Mouse (Mus musculus) midbrain, postnatal 0 days (tissue): ENCODE measurements around the gene BC025920. TPM values are rescaled to one million over a fixed set of nuclear protein-coding genes. Genes with fewer than 3 reads are reported as not detected.

Source experiments
- ATAC-seq: fragments of 200-750 bp; cut with Nextera tagmentation; 2 replicates; pipeline ENCODE4 v1.8.0; 2017; ENCODE audit warnings: moderate number of reproducible peaks, mild to moderate bottlenecking, moderate TSS enrichment, moderate library complexity; ENCODE audit not compliant: low FRiP score
- DNase-seq: peaks from one replicate; pipeline ENCODE4 v3.0.0-alpha.2; 2015; ENCODE audit warnings: low spot score
- H3K27ac ChIP-seq: fragments of 300-500 bp; sonication (generic); 2 replicates; pipeline ENCODE4 v1.5.1; 2014; ENCODE audit warnings: low read depth, mild to moderate bottlenecking, low read length, mixed read lengths
- H3K27me3 ChIP-seq: fragments of 300-500 bp; sonication (generic); 2 replicates; pipeline ENCODE4 v1.6.1; 2014; ENCODE audit warnings: low read length, control low read depth, mixed read lengths; ENCODE audit not compliant: insufficient read depth
- H3K36me3 ChIP-seq: fragments of 300-500 bp; sonication (generic); 2 replicates; pipeline ENCODE4 v1.6.1; 2014; ENCODE audit warnings: low read length, control low read depth, mixed read lengths; ENCODE audit not compliant: insufficient read depth
- H3K4me1 ChIP-seq: fragments of 300-500 bp; sonication (generic); 2 replicates; pipeline ENCODE4 v1.6.1; 2014; ENCODE audit warnings: mild to moderate bottlenecking, control low read depth, antibody characterized with exemption, low read length, mixed read lengths; ENCODE audit not compliant: insufficient read depth
- H3K4me2 ChIP-seq: fragments of 300-500 bp; sonication (generic); 2 replicates; pipeline ENCODE4 v1.6.1; 2014; ENCODE audit warnings: low read depth, mild to moderate bottlenecking, low read length, mixed read lengths; ENCODE audit not compliant: poor library complexity, severe bottlenecking
- H3K4me3 ChIP-seq: fragments of 300-500 bp; sonication (generic); 2 replicates; pipeline ENCODE4 v1.5.1; 2014; ENCODE audit warnings: low read depth, mild to moderate bottlenecking, low read length, moderate library complexity
- H3K9ac ChIP-seq: fragments of 300-500 bp; sonication (generic); replicated peaks from 2 replicates; pipeline ENCODE4 v1.6.1; 2014; ENCODE audit warnings: mild to moderate bottlenecking, low read length, moderate library complexity, mixed read lengths; ENCODE audit not compliant: poor library complexity, severe bottlenecking
- H3K9me3 ChIP-seq: fragments of 300-500 bp; sonication (generic); 2 replicates; pipeline ENCODE4 v1.6.1; 2016; ENCODE audit warnings: low read length, control low read depth
- CTCF ChIP-seq: IDR thresholded peaks from 2 replicates; pipeline ENCODE4 v1.5.1; 2016; ENCODE audit warnings: antibody characterized with exemption, mild to moderate bottlenecking
- WGBS: fragments of 180-500 bp; shearing (Covaris S2); extraction: QIAGEN DNeasy Blood & Tissue Kit; methylation state at CpG from one replicate; pipeline ENCODE4 v1.1.7; 2014; 5-methylcytosine and 5-hydroxymethylcytosine counted together
- polyA plus RNA-seq: library from polyadenylated mRNA; unstranded; fragments of >200 nt; fragmentation: Nextera tagmentation; extraction: Ambion mirVana; gene quantifications from 2 replicates; pipeline ENCODE4 v1.2.1, GENCODE M21; 2015
- total RNA-seq: library from RNA; depleted of rRNA; stranded (reverse); fragments of >200 nt; gene quantifications from 2 replicates; pipeline ENCODE4 v1.2.3, GENCODE M21; 2014; rRNA removed

Gene BC025920
- total and polyA plus RNA-seq, 2 experiments from 2014 or later: 1.2 to 1.6 TPM

DNA sequence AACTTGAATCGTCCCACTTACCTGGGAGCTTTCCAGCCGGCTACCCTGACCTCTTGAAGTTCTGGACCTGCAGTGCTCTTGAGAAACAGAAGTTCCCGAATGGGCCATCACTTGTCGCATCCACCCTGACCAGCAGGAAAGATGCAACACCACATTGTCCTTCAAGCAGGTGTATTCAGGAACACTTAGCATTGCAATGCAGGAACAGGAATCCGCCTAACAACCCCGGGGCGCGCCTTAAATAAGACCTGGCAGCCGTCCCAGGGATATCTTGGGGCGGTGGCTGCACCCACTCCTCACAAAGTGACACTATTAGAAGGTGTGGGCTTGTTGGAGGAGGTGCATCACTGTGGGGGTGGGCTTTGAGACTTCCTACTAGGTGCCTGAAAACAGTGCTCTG lies 49.1 kb downstream of the BC025920 start:
- peaks cover 35% of the 10 kb centered on the region for H3K9me3 ChIP-seq
- 0 out of 2 replicates have a peak, but pooled peaks cover 2% of the 10 kb centered on the region for H3K4me1 ChIP-seq
- H3K27me3 ChIP-seq: no peaks in the 10 kb centered on the region
- no peak overlapping the region for H3K4me2 ChIP-seq
- DNase-seq (no peak), ATAC-seq (no peak)
- TF ChIP-seq CTCF: no peak
- peaks cover 10% of the 10 kb centered on the region; the same call in 1 of the 2 replicates for H3K36me3 ChIP-seq
- no peak overlapping the region for H3K4me3 ChIP-seq
- 96% methylated on average over 10 of the region's 10 CpGs for WGBS
- H3K27ac ChIP-seq: no peak overlapping the region
- no peak overlapping the region for H3K9ac ChIP-seq

DNA sequence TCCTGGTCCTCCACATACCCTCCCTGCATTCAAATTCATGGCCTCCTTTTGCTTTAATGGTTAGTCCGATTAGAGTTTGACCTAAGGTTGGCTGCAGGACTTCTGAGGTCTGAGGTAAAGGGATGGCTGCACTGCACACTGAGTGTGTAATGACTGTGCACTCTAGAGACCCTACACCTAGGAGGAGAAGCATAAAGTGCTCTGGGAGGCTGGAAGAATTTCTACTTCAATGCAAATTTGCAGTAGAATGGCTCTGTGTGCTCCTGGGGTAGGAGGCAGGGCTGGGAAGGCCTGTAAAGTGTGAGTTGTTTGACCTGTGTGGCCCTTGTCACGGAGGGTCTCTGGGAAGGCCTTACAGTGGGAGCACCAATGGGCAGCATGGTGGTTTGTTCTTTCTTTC lies 50.1 kb downstream of the BC025920 start:
- no peak overlapping the region for H3K9ac ChIP-seq
- H3K4me2 ChIP-seq: no peak overlapping the region
- no peak overlapping the region for H3K4me3 ChIP-seq
- H3K27ac ChIP-seq: no peak overlapping the region
- TF ChIP-seq CTCF: no peak
- WGBS: 98% methylated on average over 2 of the region's 2 CpGs
- DNase-seq (no peak), ATAC-seq (no peak)
- peaks cover 39% of the 10 kb centered on the region for H3K9me3 ChIP-seq
- H3K36me3 ChIP-seq: peaks cover 10% of the 10 kb centered on the region; the same call in 1 of the 2 replicates
- no peaks in the 10 kb centered on the region for H3K27me3 ChIP-seq
- H3K4me1 ChIP-seq: no peaks in the 10 kb centered on the region

Other genes starting within 250 kb of the BC025920 start
- gene Mfsd12, start 248.8 kb upstream of the BC025920 start, total RNA-seq: 31.9 and 40.6 TPM in 2 replicates
- 13.6 and 15.4 TPM in 2 replicates for gene Mfsd12, start 248.8 kb upstream of the BC025920 start, polyA plus RNA-seq
- gene 4930404N11Rik, start 240.5 kb upstream of the BC025920 start, total RNA-seq: 1.4 TPM in 1 of 2 replicates, not detected in the other
- 0.47 and 0.54 TPM in 2 replicates for gene 4930404N11Rik, start 240.5 kb upstream of the BC025920 start, polyA plus RNA-seq
- 92.6 and 98.3 TPM in 2 replicates for gene Fzr1, start 227.8 kb upstream of the BC025920 start, total RNA-seq
- 147 and 149 TPM in 2 replicates for gene Fzr1, start 227.8 kb upstream of the BC025920 start, polyA plus RNA-seq
- gene Dohh, start 221.8 kb upstream of the BC025920 start, total RNA-seq: 120 and 132 TPM in 2 replicates
- 95.8 and 115 TPM in 2 replicates for gene Dohh, start 221.8 kb upstream of the BC025920 start, polyA plus RNA-seq
- 0.88 and 2.7 TPM in 2 replicates for gene Gm48551, start 221.8 kb upstream of the BC025920 start, total RNA-seq
- 5.8 and 10.2 TPM in 2 replicates for gene Gm48551, start 221.8 kb upstream of the BC025920 start, polyA plus RNA-seq
- gene Gm48552, start 217.3 kb upstream of the BC025920 start, total RNA-seq: 6.6 TPM in 1 of 2 replicates, not detected in the other
- gene Gm48552, start 217.3 kb upstream of the BC025920 start, polyA plus RNA-seq: 1.6 and 3.9 TPM in 2 replicates
- 1.5 and 1.7 TPM in 2 replicates for gene Smim24, start 213.2 kb upstream of the BC025920 start, total RNA-seq
- 1.1 and 2.0 TPM in 2 replicates for gene Smim24, start 213.2 kb upstream of the BC025920 start, polyA plus RNA-seq
- 16.2 and 17.4 TPM in 2 replicates for gene Nfic, start 150.6 kb upstream of the BC025920 start, total RNA-seq
- gene Nfic, start 150.6 kb upstream of the BC025920 start, polyA plus RNA-seq: 19.1 and 21.3 TPM in 2 replicates
- gene Celf5, start 123.6 kb upstream of the BC025920 start, total RNA-seq: 142 and 206 TPM in 2 replicates
- 61.5 and 74.0 TPM in 2 replicates for gene Celf5, start 123.6 kb upstream of the BC025920 start, polyA plus RNA-seq
- 83.0 and 93.1 TPM in 2 replicates for gene Ncln, start 109.9 kb upstream of the BC025920 start, total RNA-seq
- 58.1 and 63.3 TPM in 2 replicates for gene Ncln, start 109.9 kb upstream of the BC025920 start, polyA plus RNA-seq
- gene S1pr4, start 106.1 kb upstream of the BC025920 start, total RNA-seq: 0.09 and 0.16 TPM in 2 replicates
- gene S1pr4, start 106.1 kb upstream of the BC025920 start, polyA plus RNA-seq: 0.40 and 0.41 TPM in 2 replicates
- 0.94 and 2.1 TPM in 2 replicates for gene Gna15, start 82.0 kb upstream of the BC025920 start, total RNA-seq
- 1.1 and 1.2 TPM in 2 replicates for gene Gna15, start 82.0 kb upstream of the BC025920 start, polyA plus RNA-seq
- 108 and 130 TPM in 2 replicates for gene Gna11, start 61.1 kb upstream of the BC025920 start, total RNA-seq
- gene Gna11, start 61.1 kb upstream of the BC025920 start, polyA plus RNA-seq: 107 and 108 TPM in 2 replicates
- gene Aes, start 46.8 kb upstream of the BC025920 start, total RNA-seq: 539 and 662 TPM in 2 replicates
- gene Aes, start 46.8 kb upstream of the BC025920 start, polyA plus RNA-seq: 805 and 854 TPM in 2 replicates
- gene Tle2, start 31.7 kb upstream of the BC025920 start, total RNA-seq: 31.2 and 35.6 TPM in 2 replicates
- gene Tle2, start 31.7 kb upstream of the BC025920 start, polyA plus RNA-seq: 56.8 and 57.3 TPM in 2 replicates
- gene Tle6, start 5.2 kb upstream of the BC025920 start, total RNA-seq: 8.4 and 13.3 TPM in 2 replicates
- 4.7 and 7.5 TPM in 2 replicates for gene Tle6, start 5.2 kb upstream of the BC025920 start, polyA plus RNA-seq
- gene Sirt6, start 21.5 kb downstream of the BC025920 start, total RNA-seq: 25.0 and 33.8 TPM in 2 replicates
- gene Sirt6, start 21.5 kb downstream of the BC025920 start, polyA plus RNA-seq: 41.0 and 42.6 TPM in 2 replicates
- gene Ankrd24, start 22.3 kb downstream of the BC025920 start, total RNA-seq: 93.1 and 100 TPM in 2 replicates
- 14.6 and 14.9 TPM in 2 replicates for gene Ankrd24, start 22.3 kb downstream of the BC025920 start, polyA plus RNA-seq
- 3.3 and 5.3 TPM in 2 replicates for gene Gm10778, start 42.8 kb downstream of the BC025920 start, total RNA-seq
- gene Gm10778, start 42.8 kb downstream of the BC025920 start, polyA plus RNA-seq: 2.9 and 3.7 TPM in 2 replicates
- gene Zfp433, start 98.6 kb downstream of the BC025920 start, total RNA-seq: 12.6 and 13.0 TPM in 2 replicates
- gene Zfp433, start 98.6 kb downstream of the BC025920 start, polyA plus RNA-seq: 9.4 and 9.8 TPM in 2 replicates
- 15.9 and 41.5 TPM in 2 replicates for gene Gm3055, start 164.9 kb downstream of the BC025920 start, total RNA-seq
- gene Gm3055, start 164.9 kb downstream of the BC025920 start, polyA plus RNA-seq: 8.7 and 9.8 TPM in 2 replicates
- gene Gm4767, start 205.9 kb downstream of the BC025920 start, total RNA-seq: 1.1 and 2.4 TPM in 2 replicates
- 1.8 and 2.7 TPM in 2 replicates for gene Gm4767, start 205.9 kb downstream of the BC025920 start, polyA plus RNA-seq